Mouse (Mus musculus) testis, adult 2 months (tissue): Measurements from ENCODE around the gene Rad51. TPM values are rescaled to one million over a fixed set of nuclear protein-coding genes. Genes with fewer than 3 reads are reported as not detected.
A peak's percentile ranks its signal among the peaks of the same experiment; 100 is the strongest.

Experiments
- H3K27ac ChIP-seq: fragments of 200-500 bp; 2 replicates; pipeline ENCODE4 v1.5.1; 2012; ENCODE audit warnings: low read depth, low read length; ENCODE audit not compliant: control insufficient read depth, insufficient read depth
- H3K27me3 ChIP-seq: fragments of 200-500 bp; 2 replicates; pipeline ENCODE4 v1.6.1; 2012; ENCODE audit warnings: mild to moderate bottlenecking, low read length, moderate library complexity; ENCODE audit not compliant: control insufficient read depth, insufficient read depth
- H3K36me3 ChIP-seq: fragments of 200-500 bp; 2 replicates; pipeline ENCODE4 v1.6.1; 2012; ENCODE audit warnings: mild to moderate bottlenecking, low read length; ENCODE audit not compliant: control insufficient read depth, insufficient read depth
- H3K4me1 ChIP-seq: fragments of 200-500 bp; 2 replicates; pipeline ENCODE4 v1.6.1; 2012; ENCODE audit warnings: low read length; ENCODE audit not compliant: control insufficient read depth, insufficient read depth
- H3K4me3 ChIP-seq: fragments of 200-500 bp; 2 replicates; pipeline ENCODE4 v1.5.1; 2012; ENCODE audit warnings: low read depth, mild to moderate bottlenecking, low read length, moderate library complexity, mixed read lengths; ENCODE audit not compliant: control insufficient read depth
- CTCF ChIP-seq: fragments of 200-500 bp; IDR thresholded peaks from 2 replicates; pipeline ENCODE4 v1.5.1; 2012; ENCODE audit warnings: low read depth, mild to moderate bottlenecking, inconsistent platforms, low read length, moderate library complexity; ENCODE audit not compliant: control insufficient read depth, insufficient read depth, insufficient replicate concordance
- POLR2A ChIP-seq: fragments of 200-500 bp; IDR thresholded peaks from 2 replicates; pipeline ENCODE4 v1.6.1; 2012; ENCODE audit warnings: low read depth, mild to moderate bottlenecking, inconsistent platforms, low read length, moderate library complexity; ENCODE audit not compliant: control insufficient read depth
- polyA plus RNA-seq: library from polyadenylated mRNA; depleted of rRNA; stranded (reverse); fragments of >200 nt; gene quantifications from 2 replicates; pipeline ENCODE4 v1.2.3, GENCODE M21; 2012

Rad51 gene
- polyA plus RNA-seq, 1 experiment, result 15.1 TPM

- no peaks in the 10 kb centered on the region for H3K27me3 ChIP-seq
- TF ChIP-seq POLR2A (no peak), CTCF (no peak)
- H3K4me3 ChIP-seq, result no peak overlapping the region
- peaks cover 2% of the 10 kb centered on the region; the same call in 1 of the 2 replicates for H3K36me3 ChIP-seq
- H3K4me1 ChIP-seq, result peaks cover 2% of the 10 kb centered on the region; the same call in 1 of the 2 replicates
- no peak overlapping the region for H3K27ac ChIP-seq
Measured at GRCm38 (mm10) chr2:119154683-119155082, 42.1 kb downstream of the Rad51 start.

GRCm38 (mm10) chr2:119155388-119155787 lies 42.8 kb downstream of the Rad51 start:
- Histone ChIP-seq H3K36me3 (peaks cover 2% of the 10 kb centered on the region; the same call in 1 of the 2 replicates), H3K4me3 (peak overlapping the region; percentile 34), H3K27me3 (no peaks in the 10 kb centered on the region), H3K27ac (no peak overlapping the region), H3K4me1 (peaks cover 2% of the 10 kb centered on the region; the same call in 1 of the 2 replicates)
- no peak for TF ChIP-seq POLR2A
- no peak for TF ChIP-seq CTCF

- H3K4me1 ChIP-seq, result peaks cover 2% of the 10 kb centered on the region; the same call in 1 of the 2 replicates
- peaks cover 2% of the 10 kb centered on the region; the same call in 1 of the 2 replicates for H3K36me3 ChIP-seq
- peak overlapping the region; percentile 98 for H3K4me3 ChIP-seq
- TF ChIP-seq CTCF (no peak), POLR2A (no peak)
- H3K27me3 ChIP-seq, result no peaks in the 10 kb centered on the region
- H3K27ac ChIP-seq, result peak overlapping the region; percentile 74; the same call in 1 of the 2 replicates
Measured at GRCm38 (mm10) chr2:119156081-119156680, 43.6 kb downstream of the Rad51 start.

- H3K4me3 ChIP-seq, result peak within 1 kb of the TSS; percentile 98
- no peaks in the 10 kb centered on the region; the same call in 1 of the 2 replicates for H3K36me3 ChIP-seq
- TF ChIP-seq POLR2A (peak; percentile 95), CTCF (no peak)
- peak within 1 kb of the TSS; percentile 92 for H3K27ac ChIP-seq
- peaks cover 2% of the 10 kb centered on the region; the same call in 1 of the 2 replicates for H3K4me1 ChIP-seq
- H3K27me3 ChIP-seq, result no peaks in the 10 kb centered on the region
Measured at GRCm38 (mm10) chr2:119156681-119157572, 44.3 kb downstream of the Rad51 start, which contains the start of gene Rmdn3. Gene Rmdn3 (minus strand): TSS chr2:119157034.

- Histone ChIP-seq H3K4me3 (peak overlapping the region; percentile 43; the same call in 1 of the 2 replicates), H3K36me3 (no peaks in the 10 kb centered on the region), H3K27me3 (no peaks in the 10 kb centered on the region), H3K27ac (no peak overlapping the region), H3K4me1 (peaks cover 2% of the 10 kb centered on the region; the same call in 1 of the 2 replicates)
- TF ChIP-seq CTCF (no peak), POLR2A (no peak)
Measured at GRCm38 (mm10) chr2:119157836-119158235, 45.2 kb downstream of the Rad51 start.

- Histone ChIP-seq H3K27me3 (no peaks in the 10 kb centered on the region), H3K4me1 (no peaks in the 10 kb centered on the region; the same call in 1 of the 2 replicates), H3K4me3 (no peak overlapping the region), H3K27ac (no peak overlapping the region), H3K36me3 (no peaks in the 10 kb centered on the region)
- TF ChIP-seq POLR2A, result no peak
- no peak for TF ChIP-seq CTCF
Measured at GRCm38 (mm10) chr2:119161247-119161646, 48.7 kb downstream of the Rad51 start.

GRCm38 (mm10) chr2:119163135-119163534 lies 50.5 kb downstream of the Rad51 start:
- H3K27me3 ChIP-seq, result no peaks in the 10 kb centered on the region
- H3K36me3 ChIP-seq, result no peaks in the 10 kb centered on the region
- TF ChIP-seq CTCF (no peak), POLR2A (no peak)
- H3K4me3 ChIP-seq, result no peak overlapping the region
- no peak overlapping the region for H3K27ac ChIP-seq
- H3K4me1 ChIP-seq, result peaks cover 15% of the 10 kb centered on the region
